Mouse (Mus musculus) embryonic facial prominence, embryonic 11.5 days (tissue): ENCODE measurements around the gene Babam1. TPM values are rescaled to one million over a fixed set of nuclear protein-coding genes. Genes with fewer than 3 reads are reported as not detected.

Experiments
- ATAC-seq: fragments of 200-750 bp; cut with Nextera tagmentation; replicated peaks from 2 replicates; pipeline ENCODE4 v1.8.0; 2017; ENCODE audit warnings: low read depth; ENCODE audit not compliant: insufficient number of reproducible peaks, low FRiP score, low TSS enrichment
- DNase-seq: peaks from one replicate; pipeline ENCODE4 v3.0.0-alpha.2; 2015; ENCODE audit warnings: low spot score
- H3K27ac ChIP-seq: fragments of 300-500 bp; sonication (generic); replicated peaks from 2 replicates; pipeline ENCODE4 v1.5.1; 2014; ENCODE audit warnings: mild to moderate bottlenecking, low read depth, low read length, control low read depth
- H3K27me3 ChIP-seq: fragments of 300-500 bp; sonication (generic); 2 replicates; pipeline ENCODE4 v1.6.1; 2014; ENCODE audit warnings: mild to moderate bottlenecking, low read length, moderate library complexity, mixed read lengths; ENCODE audit not compliant: control insufficient read depth, insufficient read depth
- H3K36me3 ChIP-seq: fragments of 300-500 bp; sonication (generic); replicated peaks from 2 replicates; pipeline ENCODE4 v1.6.1; 2014; ENCODE audit warnings: low read depth, mild to moderate bottlenecking, low read length, moderate library complexity, mixed read lengths; ENCODE audit not compliant: control insufficient read depth, insufficient read depth
- H3K4me1 ChIP-seq: fragments of 300-500 bp; sonication (generic); 2 replicates; pipeline ENCODE4 v1.6.1; 2014; ENCODE audit warnings: low read length, mixed read lengths; ENCODE audit not compliant: control insufficient read depth, insufficient read depth
- H3K4me2 ChIP-seq: fragments of 300-500 bp; sonication (generic); 2 replicates; pipeline ENCODE4 v1.6.1; 2014; ENCODE audit warnings: low read depth, mild to moderate bottlenecking, control low read depth, low read length, moderate library complexity
- H3K4me3 ChIP-seq: fragments of 300-500 bp; sonication (generic); 2 replicates; pipeline ENCODE4 v1.5.1; 2014; ENCODE audit warnings: low read depth, low read length, control low read depth
- H3K9ac ChIP-seq: fragments of 300-500 bp; sonication (generic); replicated peaks from 2 replicates; pipeline ENCODE4 v1.6.1; 2014; ENCODE audit warnings: mild to moderate bottlenecking, control low read depth, low read length
- H3K9me3 ChIP-seq: fragments of 300-500 bp; sonication (generic); replicated peaks from 2 replicates; pipeline ENCODE4 v1.6.1; 2016; ENCODE audit warnings: mild to moderate bottlenecking, low read length, inconsistent platforms, mixed read lengths; ENCODE audit not compliant: control insufficient read depth
- WGBS: fragments of 180-500 bp; shearing (Covaris S2); extraction: QIAGEN DNeasy Blood & Tissue Kit; methylation state at CpG from one replicate; pipeline ENCODE4 v1.1.7; 2014; 5-methylcytosine and 5-hydroxymethylcytosine counted together
- polyA plus RNA-seq: library from polyadenylated mRNA; unstranded; fragments of >200 nt; fragmentation: Nextera tagmentation; extraction: Ambion mirVana; gene quantifications from 2 replicates; pipeline ENCODE4 v1.2.1, GENCODE M21; 2014

Gene Babam1
- polyA plus RNA-seq, 1 experiment from 2014 or later = 93.6 TPM

GRCm38 (mm10) chr8:71376423-71377030, 20.1 kb upstream of the Babam1 start:
- DNase-seq = no peak
- WGBS = 45% methylated on average over 8 of the region's 8 CpGs
- peak overlapping the region; percentile 62 for H3K4me2 ChIP-seq
- no peaks in the 10 kb centered on the region for H3K27me3 ChIP-seq
- no peaks in the 10 kb centered on the region for H3K36me3 ChIP-seq
- peaks cover 13% of the 10 kb centered on the region for H3K4me1 ChIP-seq
- ATAC-seq = no peak
- H3K27ac ChIP-seq = peak overlapping the region; percentile 28; the same call in 1 of the 2 replicates
- H3K9me3 ChIP-seq = no peaks in the 10 kb centered on the region
- H3K9ac ChIP-seq = peak overlapping the region; percentile 44
- H3K4me3 ChIP-seq = no peak overlapping the region

GRCm38 (mm10) chr8:71379008-71379407, 17.7 kb upstream of the Babam1 start:
- DNase-seq = no peak
- H3K27ac ChIP-seq = no peak overlapping the region; the same call in 1 of the 2 replicates

GRCm38 (mm10) chr8:71379512-71380075, 17.1 kb upstream of the Babam1 start:
- ATAC-seq = no peak

More at GRCm38 (mm10) chr8:71379008-71379407, 17.7 kb upstream of the Babam1 start:
- 43% methylated on average over 4 of the region's 4 CpGs for WGBS
- peaks cover 17% of the 10 kb centered on the region for H3K4me1 ChIP-seq
- H3K9me3 ChIP-seq = no peaks in the 10 kb centered on the region
- H3K27me3 ChIP-seq = no peaks in the 10 kb centered on the region
- H3K9ac ChIP-seq = peak overlapping the region; percentile 22; the same call in 1 of the 2 replicates
- H3K4me3 ChIP-seq = peak overlapping the region; percentile 10; the same call in 1 of the 2 replicates
- peak overlapping the region; percentile 98 for H3K4me2 ChIP-seq
- ATAC-seq = no peak
- no peaks in the 10 kb centered on the region for H3K36me3 ChIP-seq

GRCm38 (mm10) chr8:71380178-71381171, 16.2 kb upstream of the Babam1 start:
- H3K9ac ChIP-seq = peak overlapping the region; percentile 67
- no peaks in the 10 kb centered on the region for H3K9me3 ChIP-seq
- 2% methylated on average over 72 of the region's 72 CpGs for WGBS
- no peaks in the 10 kb centered on the region for H3K27me3 ChIP-seq
- DNase-seq = peak; percentile 38
- H3K4me2 ChIP-seq = peak overlapping the region; percentile 98
- H3K27ac ChIP-seq = peak overlapping the region; percentile 92; the same call in 1 of the 2 replicates
- H3K4me1 ChIP-seq = peaks cover 17% of the 10 kb centered on the region
- peak overlapping the region; percentile 67 for H3K4me3 ChIP-seq
- no peak for ATAC-seq
- no peaks in the 10 kb centered on the region for H3K36me3 ChIP-seq

More at GRCm38 (mm10) chr8:71379512-71380075, 17.1 kb upstream of the Babam1 start:
- Histone ChIP-seq H3K36me3 (no peaks in the 10 kb centered on the region), H3K4me2 (peak overlapping the region; percentile 98), H3K4me1 (peaks cover 17% of the 10 kb centered on the region), H3K27ac (0 out of 2 replicates have a peak overlapping the region, but pooled peaks have one; percentile 8), H3K27me3 (no peaks in the 10 kb centered on the region), H3K4me3 (peak overlapping the region; percentile 67), H3K9ac (peak overlapping the region; percentile 67), H3K9me3 (no peaks in the 10 kb centered on the region)
- DNase-seq = no peak
- WGBS = 34% methylated on average over 3 of the region's 3 CpGs

- Histone ChIP-seq H3K4me1 (peaks cover 8% of the 10 kb centered on the region), H3K4me2 (peak within 1 kb of the TSS; percentile 98), H3K9ac (peak within 1 kb of the TSS; percentile 67), H3K9me3 (no peaks in the 10 kb centered on the region), H3K36me3 (no peaks in the 10 kb centered on the region), H3K27ac (peak within 1 kb of the TSS; percentile 92), H3K27me3 (no peaks in the 10 kb centered on the region), H3K4me3 (peak within 1 kb of the TSS; percentile 67)
- peak; percentile 50; the same call in 1 of the 2 replicates for ATAC-seq
- WGBS = under 1% methylated on average over 64 of the region's 89 CpGs
- peak; percentile 80 for DNase-seq
Observed at GRCm38 (mm10) chr8:71381421-71381970, 15.2 kb upstream of the Babam1 start, which contains the start of gene Nr2f6. Gene Nr2f6, minus strand, starts transcription at chr8:71381960.

GRCm38 (mm10) chr8:71381971-71382961, 14.4 kb upstream of the Babam1 start:
- ATAC-seq = peak; percentile 84
- Histone ChIP-seq H3K36me3 (no peaks in the 10 kb centered on the region), H3K4me1 (peaks cover 8% of the 10 kb centered on the region), H3K4me2 (peak overlapping the region; percentile 98), H3K27ac (peak overlapping the region; percentile 92), H3K9me3 (no peaks in the 10 kb centered on the region), H3K9ac (peak overlapping the region; percentile 67), H3K27me3 (no peaks in the 10 kb centered on the region), H3K4me3 (peak overlapping the region; percentile 67)
- WGBS = 1% methylated on average over 62 of the region's 80 CpGs
- peak; percentile 92 for DNase-seq
